Mouse (Mus musculus) gastrocnemius, adult 2 months (tissue): ENCODE measurements at regions not wholly inside any gene's neighbourhood (a gene's known extent, or its start where the extent isn't known, plus 50 kb on each side); places are given as distances from the start of the nearest gene placed in this dataset.
"Not testable (repeated sequence)": the region's sequence is repeated elsewhere in the genome, so short reads cannot be mapped to it uniquely, and the experiment has no call there.

Experiments used
- DNase-seq: peaks from one replicate; pipeline ENCODE4 v3.0.0; 2022
- H3K27ac ChIP-seq: fragments of 200-600 bp; 2 replicates; pipeline ENCODE4 v1.8.1; 2022; ENCODE audit warnings: mild to moderate bottlenecking
- H3K4me3 ChIP-seq: fragments of 200-600 bp; 2 replicates; pipeline ENCODE4 v1.8.1; 2022; ENCODE audit warnings: mild to moderate bottlenecking, moderate library complexity
- CTCF ChIP-seq: fragments of 200-600 bp; IDR thresholded peaks from 2 replicates; pipeline ENCODE4 v1.8.1; 2022; ENCODE audit warnings: antibody characterized with exemption, mild to moderate bottlenecking, moderate library complexity
- intact Hi-C: fragments of 180-260 bp; cut with DNase I; formaldehyde crosslinking; loops from one replicate; pipeline ENCODE4 v1.15.1; 2025

GRCm38 (mm10) chr12:115861759-115862158 is 185.8 kb upstream of the Zfp386 start:
- intact Hi-C loops, H3K4me3 ChIP-seq, DNase-seq, H3K27ac ChIP-seq: not testable (repeated sequence)

- H3K4me3 ChIP-seq, H3K27ac ChIP-seq, intact Hi-C loops, DNase-seq: not testable (repeated sequence)
Measured at GRCm38 (mm10) chr12:115865059-115865756, 182.3 kb upstream of the Zfp386 start.

GRCm38 (mm10) chr12:115868631-115869030 is 178.9 kb upstream of the Zfp386 start:
- intact Hi-C loops, H3K4me3 ChIP-seq, H3K27ac ChIP-seq: not testable (repeated sequence)

GRCm38 (mm10) chr12:115872451-115872850 is 175.1 kb upstream of the Zfp386 start:
- intact Hi-C loops, H3K4me3 ChIP-seq, DNase-seq: not testable (repeated sequence)

More at GRCm38 (mm10) chr12:115868631-115869030, 178.9 kb upstream of the Zfp386 start:
- not testable (repeated sequence) for DNase-seq

GRCm38 (mm10) chr12:115873976-115874375 is 173.5 kb upstream of the Zfp386 start:
- intact Hi-C loops, H3K27ac ChIP-seq, H3K4me3 ChIP-seq, DNase-seq: not testable (repeated sequence)

More at GRCm38 (mm10) chr12:115872451-115872850, 175.1 kb upstream of the Zfp386 start:
- H3K27ac ChIP-seq: not testable (repeated sequence)

GRCm38 (mm10) chr12:115883719-115884118 is 163.8 kb upstream of the Zfp386 start:
- H3K27ac ChIP-seq: no peak overlapping the region
- no peak for TF ChIP-seq CTCF
- intact Hi-C loops: no loop called here
- no peak overlapping the region for H3K4me3 ChIP-seq
- no peak for DNase-seq

GRCm38 (mm10) chr12:115887976-115888375 is 159.5 kb upstream of the Zfp386 start:
- DNase-seq: no peak
- Histone ChIP-seq H3K27ac (no peak overlapping the region), H3K4me3 (no peak overlapping the region)
- intact Hi-C loops: no loop called here
- TF ChIP-seq CTCF: no peak

- H3K4me3 ChIP-seq, H3K27ac ChIP-seq, intact Hi-C loops: not testable (repeated sequence)
- DNase-seq: peak; percentile 36
Measured at GRCm38 (mm10) chr12:115892656-115893055, 154.9 kb upstream of the Zfp386 start.

GRCm38 (mm10) chr12:115912226-115912625 is 135.3 kb upstream of the Zfp386 start:
- DNase-seq, H3K4me3 ChIP-seq, H3K27ac ChIP-seq: not testable (repeated sequence)
- intact Hi-C loops: loop anchor here (5.0 kb wide), 1 partner anchor 45 kb away; no protein-coding TSS in a partner anchor

GRCm38 (mm10) chr12:115915420-115915819 is 132.1 kb upstream of the Zfp386 start:
- intact Hi-C loops, H3K4me3 ChIP-seq, DNase-seq: not testable (repeated sequence)

GRCm38 (mm10) chr12:115920119-115920518 is 127.4 kb upstream of the Zfp386 start:
- H3K27ac ChIP-seq, H3K4me3 ChIP-seq, intact Hi-C loops, DNase-seq: not testable (repeated sequence)

More at GRCm38 (mm10) chr12:115915420-115915819, 132.1 kb upstream of the Zfp386 start:
- H3K27ac ChIP-seq: not testable (repeated sequence)

- H3K4me3 ChIP-seq, intact Hi-C loops, DNase-seq, H3K27ac ChIP-seq: not testable (repeated sequence)
Measured at GRCm38 (mm10) chr12:115923999-115924398, 123.5 kb upstream of the Zfp386 start.

- intact Hi-C loops, DNase-seq, H3K4me3 ChIP-seq, H3K27ac ChIP-seq: not testable (repeated sequence)
Measured at GRCm38 (mm10) chr12:115925542-115925941, 122.0 kb upstream of the Zfp386 start.

GRCm38 (mm10) chr12:115952325-115952724 is 95.2 kb upstream of the Zfp386 start:
- DNase-seq, intact Hi-C loops, H3K4me3 ChIP-seq: not testable (repeated sequence)

GRCm38 (mm10) chr12:115955477-115956177 is 91.9 kb upstream of the Zfp386 start:
- DNase-seq, H3K27ac ChIP-seq, H3K4me3 ChIP-seq: not testable (repeated sequence)
- intact Hi-C loops: loop anchor here (5.0 kb wide), 1 partner anchor 43 kb away; no protein-coding TSS in a partner anchor

More at GRCm38 (mm10) chr12:115952325-115952724, 95.2 kb upstream of the Zfp386 start:
- not testable (repeated sequence) for H3K27ac ChIP-seq

- H3K4me3 ChIP-seq, DNase-seq, intact Hi-C loops, H3K27ac ChIP-seq: not testable (repeated sequence)
Measured at GRCm38 (mm10) chr12:115963701-115964100, 83.8 kb upstream of the Zfp386 start.

- H3K27ac ChIP-seq, H3K4me3 ChIP-seq, DNase-seq, intact Hi-C loops: not testable (repeated sequence)
Measured at GRCm38 (mm10) chr12:115967522-115967921, 80.0 kb upstream of the Zfp386 start.
